Mouse (Mus musculus) liver, adult 2 months (tissue): ENCODE measurements at regions not wholly inside any gene's neighbourhood (a gene's known extent, or its start where the extent isn't known, plus 50 kb on each side); places are given as distances from the start of the nearest gene placed in this dataset.

Experiments
- CTCF ChIP-seq: fragments of 200-500 bp; IDR thresholded peaks from 2 replicates; pipeline ENCODE4 v1.5.1; 2011; ENCODE audit warnings: low read depth, low read length, control low read depth
- POLR2A ChIP-seq: fragments of 200-500 bp; IDR thresholded peaks from 2 replicates; pipeline ENCODE4 v1.6.1; 2011; ENCODE audit warnings: low read length, control low read depth; ENCODE audit not compliant: insufficient read depth; ENCODE audit errors: extremely low read depth

- TF ChIP-seq POLR2A (no peak), CTCF (no peak)
Measured at GRCm38 (mm10) chr1:94149958-94150357, 97.6 kb upstream of the Pdcd1 start.
